Mouse (Mus musculus) forebrain, embryonic 12.5 days (tissue): Measurements from ENCODE around the gene Cnot1. TPM values are rescaled to one million over a fixed set of nuclear protein-coding genes. Genes with fewer than 3 reads are reported as not detected.

Experiments
- ATAC-seq: fragments of 200-750 bp; cut with Nextera tagmentation; 2 replicates; pipeline ENCODE4 v1.8.0; 2017; ENCODE audit warnings: moderate TSS enrichment; ENCODE audit not compliant: low FRiP score
- H3K27ac ChIP-seq: fragments of 300-500 bp; sonication (generic); 2 replicates; pipeline ENCODE4 v1.5.1; 2016; ENCODE audit warnings: mild to moderate bottlenecking
- H3K27me3 ChIP-seq: fragments of 300-500 bp; sonication (generic); 2 replicates; pipeline ENCODE4 v1.6.1; 2016; ENCODE audit warnings: mild to moderate bottlenecking
- H3K36me3 ChIP-seq: fragments of 300-500 bp; sonication (generic); replicated peaks from 2 replicates; pipeline ENCODE4 v1.6.1; 2016; ENCODE audit warnings: mild to moderate bottlenecking
- H3K4me1 ChIP-seq: fragments of 300-500 bp; sonication (generic); 2 replicates; pipeline ENCODE4 v1.6.1; 2016
- H3K4me2 ChIP-seq: fragments of 300-500 bp; sonication (generic); 2 replicates; pipeline ENCODE4 v1.6.1; 2016; ENCODE audit warnings: mild to moderate bottlenecking, moderate library complexity
- H3K4me3 ChIP-seq: fragments of 300-500 bp; sonication (generic); replicated peaks from 2 replicates; pipeline ENCODE4 v1.5.1; 2016; ENCODE audit warnings: mild to moderate bottlenecking
- H3K9ac ChIP-seq: fragments of 300-500 bp; sonication (generic); 2 replicates; pipeline ENCODE4 v1.6.1; 2016; ENCODE audit warnings: mild to moderate bottlenecking
- H3K9me3 ChIP-seq: fragments of 300-500 bp; sonication (generic); 2 replicates; pipeline ENCODE4 v1.6.1; 2016
- WGBS: fragments of 180-500 bp; shearing (Covaris S2); methylation state at CpG from one replicate; pipeline ENCODE4 v1.1.7; 2016; 5-methylcytosine and 5-hydroxymethylcytosine counted together
- polyA plus RNA-seq: library from polyadenylated mRNA; unstranded; fragments of >200 nt; fragmentation: Nextera tagmentation; extraction: Ambion mirVana; gene quantifications from 2 replicates; pipeline ENCODE4 v1.2.1, GENCODE M21; 2016

Cnot1 gene
- polyA plus RNA-seq: 92.0 and 105 TPM in 2 replicates

- Histone ChIP-seq H3K4me2 (peak within 1 kb of the TSS; percentile 93), H3K9me3 (no peaks in the 10 kb centered on the region), H3K9ac (peak within 1 kb of the TSS; percentile 98), H3K27me3 (no peaks in the 10 kb centered on the region), H3K4me1 (peaks cover 20% of the 10 kb centered on the region), H3K4me3 (peak within 1 kb of the TSS; percentile 98), H3K27ac (peak within 1 kb of the TSS; percentile 93), H3K36me3 (0 out of 2 replicates have a peak, but pooled peaks cover 1% of the 10 kb centered on the region)
- WGBS: under 1% methylated on average over 44 of the region's 44 CpGs
- ATAC-seq: peak; percentile 97
Observed at GRCm38 (mm10) chr8:95807331-95807843, at the start of gene Cnot1. TSS of gene Cnot1 (minus strand) at chr8:95807464.

- ATAC-seq: no peak
- no peaks in the 10 kb centered on the region for H3K27me3 ChIP-seq
- H3K9me3 ChIP-seq: no peaks in the 10 kb centered on the region
- no peak overlapping the region for H3K4me3 ChIP-seq
- H3K27ac ChIP-seq: no peak overlapping the region
- peaks cover 11% of the 10 kb centered on the region for H3K4me1 ChIP-seq
- H3K4me2 ChIP-seq: no peak overlapping the region
- no peak overlapping the region for H3K9ac ChIP-seq
- no peaks in the 10 kb centered on the region for H3K36me3 ChIP-seq
- WGBS: 79% methylated on average over 6 of the region's 6 CpGs
Observed at GRCm38 (mm10) chr8:95854174-95854573, 46.9 kb upstream of the Cnot1 start.

- H3K4me3 ChIP-seq: peak within 1 kb of the TSS; percentile 66
- peak; percentile 97 for ATAC-seq
- H3K36me3 ChIP-seq: peaks cover 2% of the 10 kb centered on the region; the same call in 1 of the 2 replicates
- H3K9ac ChIP-seq: peak within 1 kb of the TSS; percentile 68
- H3K27me3 ChIP-seq: no peaks in the 10 kb centered on the region
- no peak within 1 kb of the TSS for H3K27ac ChIP-seq
- H3K9me3 ChIP-seq: no peaks in the 10 kb centered on the region
- 11% methylated on average over 22 of the region's 22 CpGs for WGBS
- H3K4me2 ChIP-seq: peak within 1 kb of the TSS; percentile 83
- peaks cover 11% of the 10 kb centered on the region for H3K4me1 ChIP-seq
Observed at GRCm38 (mm10) chr8:95853102-95853843, 46.0 kb upstream of the Cnot1 start, which contains the start of gene Slc38a7. TSS of gene Slc38a7 (minus strand) at chr8:95853539.

DNA sequence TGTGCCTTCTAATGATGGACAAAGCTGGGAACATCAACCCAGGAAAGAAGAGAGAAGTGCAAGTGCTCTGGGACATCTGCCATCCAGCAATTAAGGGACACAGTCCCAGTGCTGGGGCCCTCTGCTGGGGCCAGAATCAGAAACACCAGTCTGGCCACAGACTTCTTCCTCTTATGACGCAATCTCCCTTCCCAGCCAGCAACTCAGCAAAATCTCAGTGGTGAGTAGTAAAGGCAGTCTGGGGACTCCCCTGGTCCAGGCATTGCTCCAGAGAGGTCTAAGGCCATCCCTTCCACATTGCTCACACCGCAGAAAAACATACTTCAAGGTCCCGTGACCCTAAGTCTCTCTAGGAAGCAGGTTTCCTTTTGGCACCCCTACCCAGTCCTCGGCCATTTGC, 45.0 kb upstream of the Cnot1 start:
- Histone ChIP-seq H3K27ac (no peak overlapping the region), H3K9me3 (no peaks in the 10 kb centered on the region), H3K4me1 (peaks cover 11% of the 10 kb centered on the region), H3K9ac (no peak overlapping the region), H3K4me2 (peak overlapping the region; percentile 83), H3K36me3 (peaks cover 6% of the 10 kb centered on the region; the same call in 1 of the 2 replicates), H3K4me3 (peak overlapping the region; percentile 66), H3K27me3 (no peaks in the 10 kb centered on the region)
- 89% methylated on average over 4 of the region's 4 CpGs for WGBS
- ATAC-seq: no peak

GRCm38 (mm10) chr8:95850326-95850725, 43.1 kb upstream of the Cnot1 start:
- no peak overlapping the region for H3K4me3 ChIP-seq
- no peak overlapping the region for H3K4me2 ChIP-seq
- no peaks in the 10 kb centered on the region for H3K27me3 ChIP-seq
- ATAC-seq: no peak
- WGBS: 93% methylated on average over 2 of the region's 2 CpGs
- no peak overlapping the region for H3K9ac ChIP-seq
- peaks cover 11% of the 10 kb centered on the region for H3K4me1 ChIP-seq
- no peaks in the 10 kb centered on the region for H3K9me3 ChIP-seq
- H3K36me3 ChIP-seq: peaks cover 14% of the 10 kb centered on the region; the same call in 1 of the 2 replicates
- no peak overlapping the region for H3K27ac ChIP-seq

DNA sequence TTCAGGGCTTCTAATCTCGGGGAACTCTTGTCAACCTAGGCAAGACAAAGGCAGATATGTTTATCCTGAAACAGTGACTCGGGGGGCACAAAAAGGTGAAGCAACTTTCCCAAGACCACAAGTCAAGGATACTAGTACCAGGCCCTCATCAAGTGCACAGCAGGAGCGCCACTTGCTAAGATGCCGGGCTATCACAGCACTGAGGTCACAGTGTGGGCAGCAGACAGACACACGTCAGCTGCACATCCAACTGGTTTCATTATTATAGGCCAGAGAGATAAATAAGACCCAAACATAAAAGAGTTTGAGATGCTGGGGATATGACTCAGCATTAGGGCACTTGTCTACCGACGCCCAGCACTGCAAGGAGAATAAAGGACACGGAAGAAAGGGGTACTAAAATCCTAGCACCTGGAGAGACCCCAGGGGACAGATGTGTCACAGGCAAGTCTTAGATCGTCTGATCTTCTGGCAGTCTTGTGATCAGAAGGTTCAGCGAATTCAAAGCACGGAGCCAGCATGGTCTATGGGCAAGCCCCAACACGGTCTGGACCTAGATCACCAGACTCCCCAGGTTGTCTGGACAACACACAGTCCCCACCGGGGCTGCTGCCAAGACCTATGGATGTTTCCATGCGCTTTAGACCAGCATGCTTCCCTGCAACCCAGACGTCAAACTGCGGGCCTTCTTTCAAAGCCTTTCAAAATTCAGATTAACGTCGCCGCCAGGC, 41.6 kb upstream of the Cnot1 start:
- H3K4me2 ChIP-seq: no peak overlapping the region
- H3K27ac ChIP-seq: no peak overlapping the region
- H3K4me1 ChIP-seq: peaks cover 11% of the 10 kb centered on the region
- H3K9me3 ChIP-seq: no peaks in the 10 kb centered on the region
- H3K36me3 ChIP-seq: peaks cover 27% of the 10 kb centered on the region
- no peak for ATAC-seq
- H3K27me3 ChIP-seq: no peaks in the 10 kb centered on the region
- 91% methylated on average over 19 of the region's 19 CpGs for WGBS
- H3K4me3 ChIP-seq: no peak overlapping the region
- no peak overlapping the region for H3K9ac ChIP-seq

- Histone ChIP-seq H3K4me3 (no peak overlapping the region), H3K36me3 (peaks cover 34% of the 10 kb centered on the region), H3K27ac (no peak overlapping the region), H3K27me3 (no peaks in the 10 kb centered on the region), H3K9me3 (no peaks in the 10 kb centered on the region), H3K4me2 (no peak overlapping the region), H3K9ac (no peak overlapping the region), H3K4me1 (peaks cover 11% of the 10 kb centered on the region)
- WGBS: 83% methylated on average over 24 of the region's 24 CpGs
- no peak for ATAC-seq
Observed at GRCm38 (mm10) chr8:95848061-95848551, 40.8 kb upstream of the Cnot1 start.

- Histone ChIP-seq H3K4me1 (no peaks in the 10 kb centered on the region), H3K36me3 (peaks cover 52% of the 10 kb centered on the region), H3K4me3 (no peak overlapping the region), H3K27ac (no peak overlapping the region), H3K9ac (no peak overlapping the region), H3K27me3 (no peaks in the 10 kb centered on the region), H3K4me2 (no peak overlapping the region), H3K9me3 (no peaks in the 10 kb centered on the region)
- no peak for ATAC-seq
- WGBS: 93% methylated on average over 7 of the region's 7 CpGs
Observed at GRCm38 (mm10) chr8:95845026-95845425, 37.8 kb upstream of the Cnot1 start.

DNA sequence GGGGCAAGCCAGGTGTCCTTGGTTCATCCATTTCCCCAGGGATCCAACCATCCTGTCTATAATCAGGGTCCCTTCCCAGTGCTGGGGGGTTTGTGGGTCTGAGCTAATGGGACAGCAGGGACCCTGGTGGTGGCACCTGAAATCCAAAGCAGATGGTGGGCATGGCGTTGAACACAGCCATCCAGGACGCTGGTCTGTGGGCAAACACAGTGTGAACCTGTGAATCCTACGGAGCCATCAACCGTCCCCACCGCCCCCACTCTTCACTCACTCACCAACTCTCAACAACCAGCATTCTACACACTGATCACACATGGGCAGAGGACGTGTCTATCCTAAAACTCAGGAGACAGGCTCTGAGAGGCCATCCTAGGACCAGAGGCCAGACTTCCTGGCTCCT, 36.7 kb upstream of the Cnot1 start:
- Histone ChIP-seq H3K4me2 (no peak overlapping the region), H3K9ac (no peak overlapping the region), H3K27me3 (no peaks in the 10 kb centered on the region), H3K36me3 (peaks cover 52% of the 10 kb centered on the region), H3K4me3 (no peak overlapping the region), H3K27ac (no peak overlapping the region), H3K9me3 (no peaks in the 10 kb centered on the region), H3K4me1 (no peaks in the 10 kb centered on the region)
- ATAC-seq: no peak
- 93% methylated on average over 6 of the region's 6 CpGs for WGBS

DNA sequence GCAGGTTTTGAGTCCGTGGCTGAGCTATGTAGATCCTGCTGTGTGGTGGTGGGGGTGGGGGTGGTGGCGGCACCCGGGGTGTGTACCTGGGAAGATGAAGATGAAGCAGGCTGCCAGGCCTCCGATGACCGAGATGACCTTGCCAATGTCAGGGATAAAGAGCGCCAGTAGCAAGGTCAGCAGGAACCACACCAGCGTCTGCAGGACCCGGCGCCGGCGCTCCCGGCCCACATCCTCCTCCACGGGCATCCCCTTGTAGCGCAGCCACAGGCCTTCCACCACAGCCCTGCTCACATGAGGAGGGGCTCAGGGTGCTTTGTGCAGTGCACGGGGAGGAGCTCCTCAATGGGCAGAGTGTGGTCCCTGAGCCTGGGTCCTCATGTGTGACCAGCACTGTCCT, 34.2 kb upstream of the Cnot1 start:
- H3K36me3 ChIP-seq: peaks cover 53% of the 10 kb centered on the region
- WGBS: 94% methylated on average over 15 of the region's 15 CpGs

DNA sequence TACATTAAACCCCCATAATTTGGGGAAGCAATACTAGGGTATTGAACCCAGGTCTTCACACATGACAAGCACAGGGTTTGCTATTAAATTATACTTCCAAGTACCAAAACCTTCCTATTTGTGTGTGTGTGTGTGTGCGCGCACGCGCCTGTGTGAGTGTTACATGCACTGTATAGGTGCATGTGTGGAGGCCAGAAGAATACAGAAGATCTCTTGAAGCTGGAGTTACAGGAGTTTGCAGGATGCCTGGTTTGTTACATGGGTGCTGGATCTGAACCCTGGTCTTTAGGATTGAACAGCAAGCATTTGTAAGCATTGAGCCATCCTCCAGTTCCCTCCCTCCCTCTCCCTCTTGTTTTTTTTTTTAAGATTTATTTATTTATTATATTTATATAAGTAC, 32.0 kb upstream of the Cnot1 start:
- Histone ChIP-seq H3K27me3 (no peaks in the 10 kb centered on the region), H3K9me3 (no peaks in the 10 kb centered on the region), H3K4me3 (no peak overlapping the region), H3K4me1 (no peaks in the 10 kb centered on the region), H3K27ac (no peak overlapping the region), H3K36me3 (peaks cover 36% of the 10 kb centered on the region), H3K4me2 (no peak overlapping the region), H3K9ac (no peak overlapping the region)
- WGBS: 98% methylated on average over 4 of the region's 4 CpGs
- no peak for ATAC-seq

More for the DNA sequence above, 34.2 kb upstream of the Cnot1 start:
- Histone ChIP-seq H3K4me3 (no peak overlapping the region), H3K4me2 (no peak overlapping the region), H3K27ac (no peak overlapping the region), H3K9ac (no peak overlapping the region), H3K9me3 (no peaks in the 10 kb centered on the region), H3K27me3 (no peaks in the 10 kb centered on the region), H3K4me1 (no peaks in the 10 kb centered on the region)
- no peak for ATAC-seq

- no peaks in the 10 kb centered on the region for H3K9me3 ChIP-seq
- 92% methylated on average over 10 of the region's 10 CpGs for WGBS
- H3K4me2 ChIP-seq: no peak overlapping the region
- no peaks in the 10 kb centered on the region for H3K27me3 ChIP-seq
- H3K27ac ChIP-seq: no peak overlapping the region
- peaks cover 13% of the 10 kb centered on the region for H3K4me1 ChIP-seq
- H3K9ac ChIP-seq: no peak overlapping the region
- no peak overlapping the region for H3K4me3 ChIP-seq
- ATAC-seq: no peak
- H3K36me3 ChIP-seq: peaks cover 20% of the 10 kb centered on the region
Observed at GRCm38 (mm10) chr8:95837266-95837665, 30.0 kb upstream of the Cnot1 start.
